Mouse (Mus musculus): ENCODE measurements around the gene Hist3h2a. TPM values are rescaled to one million over a fixed set of nuclear protein-coding genes. Genes with fewer than 3 reads are reported as not detected.

The Hist3h2a gene
- polyA plus RNA-seq, 1 experiment from 2014 or later: 36.4 TPM

- Histone ChIP-seq H3K36me3 (peaks cover 23% of the 10 kb centered on the region), H3K9ac (0 out of 2 replicates have a peak overlapping the region, but pooled peaks have one; percentile 14), H3K4me1 (peaks cover 14% of the 10 kb centered on the region; the same call in 1 of the 2 replicates), H3K27me3 (no peaks in the 10 kb centered on the region), H3K27ac (peak overlapping the region; percentile 74), H3K4me2 (peak overlapping the region; percentile 45), H3K9me3 (replicated peaks) (no peaks in the 10 kb centered on the region), H3K4me3 (replicated peaks) (peak overlapping the region; percentile 26)
- ATAC-seq (replicated peaks; ENCODE audit: low FRiP score): peak; percentile 75
- 34% methylated on average over 20 of the region's 20 CpGs for WGBS
These were observed 26.5 kb upstream of the Hist3h2a start for GRCm38 (mm10) chr11:58927790-58928651.

GRCm38 (mm10) chr11:58929055-58929454, 25.4 kb upstream of the Hist3h2a start:
- H3K27ac ChIP-seq: peak overlapping the region; percentile 22; the same call in 1 of the 2 replicates
- peaks cover 14% of the 10 kb centered on the region; the same call in 1 of the 2 replicates for H3K4me1 ChIP-seq
- H3K27me3 ChIP-seq: no peaks in the 10 kb centered on the region
- WGBS: 80% methylated on average over 4 of the region's 4 CpGs
- H3K36me3 ChIP-seq: peaks cover 34% of the 10 kb centered on the region
- no peaks in the 10 kb centered on the region for H3K9me3 ChIP-seq (replicated peaks)
- H3K9ac ChIP-seq: no peak overlapping the region
- no peak for ATAC-seq (replicated peaks; ENCODE audit: low FRiP score)
- no peak overlapping the region for H3K4me2 ChIP-seq
- H3K4me3 ChIP-seq (replicated peaks): no peak overlapping the region

- Histone ChIP-seq H3K27me3 (no peaks in the 10 kb centered on the region), H3K27ac (peak overlapping the region; percentile 73), H3K36me3 (peaks cover 40% of the 10 kb centered on the region), H3K4me3 (replicated peaks) (no peak overlapping the region), H3K9me3 (replicated peaks) (no peaks in the 10 kb centered on the region), H3K4me1 (peaks cover 14% of the 10 kb centered on the region; the same call in 1 of the 2 replicates), H3K9ac (no peak overlapping the region), H3K4me2 (no peak overlapping the region)
- no peak for ATAC-seq (replicated peaks; ENCODE audit: low FRiP score)
- WGBS: 45% methylated on average over 3 of the region's 3 CpGs
These were observed 24.8 kb upstream of the Hist3h2a start for GRCm38 (mm10) chr11:58929641-58930040.

- H3K4me2 ChIP-seq: no peak overlapping the region
- H3K4me1 ChIP-seq: peaks cover 14% of the 10 kb centered on the region; the same call in 1 of the 2 replicates
- no peak overlapping the region for H3K4me3 ChIP-seq (replicated peaks)
- 92% methylated on average over 3 of the region's 3 CpGs for WGBS
- H3K27ac ChIP-seq: no peak overlapping the region
- ATAC-seq (replicated peaks; ENCODE audit: low FRiP score): no peak
- no peaks in the 10 kb centered on the region for H3K9me3 ChIP-seq (replicated peaks)
- no peak overlapping the region for H3K9ac ChIP-seq
- H3K27me3 ChIP-seq: no peaks in the 10 kb centered on the region
- peaks cover 43% of the 10 kb centered on the region for H3K36me3 ChIP-seq
These were observed 24.2 kb upstream of the Hist3h2a start for GRCm38 (mm10) chr11:58930254-58930653.

GRCm38 (mm10) chr11:58931576-58931975, 22.9 kb upstream of the Hist3h2a start:
- ATAC-seq (replicated peaks; ENCODE audit: low FRiP score): no peak
- Histone ChIP-seq H3K36me3 (peaks cover 56% of the 10 kb centered on the region), H3K9ac (no peak overlapping the region), H3K4me2 (no peak overlapping the region), H3K9me3 (replicated peaks) (no peaks in the 10 kb centered on the region), H3K27ac (no peak overlapping the region), H3K27me3 (no peaks in the 10 kb centered on the region), H3K4me3 (replicated peaks) (no peak overlapping the region), H3K4me1 (peaks cover 15% of the 10 kb centered on the region)
- 57% methylated on average over 4 of the region's 4 CpGs for WGBS

- H3K9me3 ChIP-seq (replicated peaks): no peaks in the 10 kb centered on the region
- H3K36me3 ChIP-seq: peaks cover 40% of the 10 kb centered on the region
- ATAC-seq (replicated peaks; ENCODE audit: low FRiP score): no peak
- no peaks in the 10 kb centered on the region for H3K27me3 ChIP-seq
- 1% methylated on average over 13 of the region's 13 CpGs for WGBS
- peaks cover 23% of the 10 kb centered on the region for H3K4me1 ChIP-seq
- H3K9ac ChIP-seq: peak overlapping the region; percentile 99
- H3K4me2 ChIP-seq: peak overlapping the region; percentile 91
- peak overlapping the region; percentile 96 for H3K27ac ChIP-seq
- H3K4me3 ChIP-seq (replicated peaks): peak overlapping the region; percentile 98
These were observed 16.6 kb upstream of the Hist3h2a start for GRCm38 (mm10) chr11:58937909-58938308.

- Histone ChIP-seq H3K4me1 (peaks cover 25% of the 10 kb centered on the region), H3K27ac (peak within 1 kb of the TSS; percentile 96), H3K36me3 (peaks cover 34% of the 10 kb centered on the region), H3K9me3 (replicated peaks) (no peaks in the 10 kb centered on the region), H3K27me3 (no peaks in the 10 kb centered on the region), H3K4me2 (peak within 1 kb of the TSS; percentile 91), H3K9ac (peak within 1 kb of the TSS; percentile 99), H3K4me3 (replicated peaks) (peak within 1 kb of the TSS; percentile 98)
- ATAC-seq (replicated peaks; ENCODE audit: low FRiP score): peak; percentile 96
- WGBS: under 1% methylated on average over 92 of the region's 95 CpGs
These were observed 16.0 kb upstream of the Hist3h2a start, which contains the start of gene Rnf187 for GRCm38 (mm10) chr11:58938322-58939087. Gene Rnf187, minus strand, starts transcription at chr11:58938916.

GRCm38 (mm10) chr11:58939088-58939439, 15.4 kb upstream of the Hist3h2a start:
- H3K9me3 ChIP-seq (replicated peaks): no peaks in the 10 kb centered on the region
- H3K4me3 ChIP-seq (replicated peaks): peak overlapping the region; percentile 98
- H3K36me3 ChIP-seq: peaks cover 29% of the 10 kb centered on the region
- peak overlapping the region; percentile 99 for H3K9ac ChIP-seq
- H3K4me2 ChIP-seq: peak overlapping the region; percentile 91
- WGBS: 14% methylated on average over 6 of the region's 6 CpGs
- H3K27ac ChIP-seq: peak overlapping the region; percentile 96
- no peaks in the 10 kb centered on the region; the same call in 1 of the 2 replicates for H3K27me3 ChIP-seq
- ATAC-seq (replicated peaks; ENCODE audit: low FRiP score): peak; percentile 23; the same call in 1 of the 2 replicates
- peaks cover 30% of the 10 kb centered on the region for H3K4me1 ChIP-seq

GRCm38 (mm10) chr11:58944136-58944535, 10.3 kb upstream of the Hist3h2a start:
- Histone ChIP-seq H3K27ac (peak overlapping the region; percentile 18; the same call in 1 of the 2 replicates), H3K36me3 (no peaks in the 10 kb centered on the region), H3K27me3 (peaks cover 3% of the 10 kb centered on the region; the same call in 1 of the 2 replicates), H3K4me3 (replicated peaks) (no peak overlapping the region), H3K9ac (0 out of 2 replicates have a peak overlapping the region, but pooled peaks have one; percentile 7), H3K9me3 (replicated peaks) (no peaks in the 10 kb centered on the region), H3K4me1 (peaks cover 26% of the 10 kb centered on the region), H3K4me2 (0 out of 2 replicates have a peak overlapping the region, but pooled peaks have one; percentile 7)
- 41% methylated on average over 5 of the region's 5 CpGs for WGBS
- ATAC-seq (replicated peaks; ENCODE audit: low FRiP score): no peak

- peak overlapping the region; percentile 97; the same call in 1 of the 2 replicates for H3K27ac ChIP-seq
- H3K27me3 ChIP-seq: peaks cover 3% of the 10 kb centered on the region; the same call in 1 of the 2 replicates
- H3K9me3 ChIP-seq (replicated peaks): no peaks in the 10 kb centered on the region
- H3K9ac ChIP-seq: no peak overlapping the region; the same call in 1 of the 2 replicates
- H3K4me1 ChIP-seq: peaks cover 27% of the 10 kb centered on the region
- H3K4me2 ChIP-seq: no peak overlapping the region; the same call in 1 of the 2 replicates
- WGBS: 76% methylated on average over 3 of the region's 3 CpGs
- no peak overlapping the region for H3K4me3 ChIP-seq (replicated peaks)
- H3K36me3 ChIP-seq: no peaks in the 10 kb centered on the region
- ATAC-seq (replicated peaks; ENCODE audit: low FRiP score): no peak
These were observed 7.2 kb upstream of the Hist3h2a start for GRCm38 (mm10) chr11:58947306-58947705.

GRCm38 (mm10) chr11:58947798-58948528, 6.5 kb upstream of the Hist3h2a start:
- H3K4me3 ChIP-seq (replicated peaks): peak overlapping the region; percentile 54
- no peaks in the 10 kb centered on the region for H3K9me3 ChIP-seq (replicated peaks)
- H3K27me3 ChIP-seq: peaks cover 3% of the 10 kb centered on the region; the same call in 1 of the 2 replicates
- H3K4me2 ChIP-seq: peak overlapping the region; percentile 74
- ATAC-seq (replicated peaks; ENCODE audit: low FRiP score): peak; percentile 41; the same call in 1 of the 2 replicates
- H3K36me3 ChIP-seq: no peaks in the 10 kb centered on the region
- peak overlapping the region; percentile 97 for H3K27ac ChIP-seq
- WGBS: 15% methylated on average over 23 of the region's 23 CpGs
- H3K9ac ChIP-seq: peak overlapping the region; percentile 50
- H3K4me1 ChIP-seq: peaks cover 27% of the 10 kb centered on the region

Data from kidney, embryonic 15.5 days (tissue).